20 mouse cellular contexts compared by ENCODE assay signal in the genomic region with DNA sequence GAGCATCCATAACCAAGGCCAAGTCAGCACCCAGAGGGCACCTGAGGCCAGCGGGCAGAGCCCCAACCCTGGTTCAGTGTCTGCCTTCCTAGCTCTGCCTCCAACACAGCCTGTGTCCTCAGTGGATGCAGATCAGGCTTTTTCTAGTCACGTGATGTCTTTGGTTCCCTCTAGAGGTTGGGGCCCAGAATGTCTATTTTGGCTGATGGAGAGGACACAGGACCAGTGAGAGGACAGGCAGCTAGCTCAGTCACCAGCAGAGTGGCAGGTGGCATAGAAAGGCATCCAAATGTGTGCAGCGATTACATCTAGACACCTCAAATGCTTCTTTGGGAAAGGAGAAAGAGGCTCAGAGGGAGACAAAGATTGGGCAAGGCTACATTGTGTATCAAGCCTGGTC. TPM values are rescaled to one million over a fixed set of nuclear protein-coding genes. Genes with fewer than 3 reads are reported as not detected.
DNase-seq lines count a peak whose midpoint lies in the region; ATAC-seq and TF ChIP-seq lines count a peak whose summit lies in the region.
"Had no signal": no experiment of that assay in that cellular context is flagged by ENCODE, and none has a peak within 500 bp of the region (broad histone marks: within the 10 kb centered on the region; RNA-seq: fewer than 3 reads in every experiment).

No protein-coding gene starts in this region.

- no peak overlapping the region for H3K27ac ChIP-seq in midbrain, embryonic 11.5 days (ENCODE audit: low read depth, low read length)
- H3K27ac ChIP-seq in midbrain, embryonic 10.5 days (replicated peaks), result no peak overlapping the region
- no peak overlapping the region for H3K27ac ChIP-seq in forebrain, embryonic 16.5 days (ENCODE audit: low read length)
- H3K27ac ChIP-seq: embryonic facial prominence, embryonic 15.5 days; lung, embryonic 15.5 days; stomach, embryonic 15.5 days had no signal

- no peak overlapping the region for H3ac ChIP-seq in myocyte (ENCODE audit: control insufficient read depth, insufficient read length)

- peaks cover 5% of the 10 kb centered on the region; the same call in 1 of the 2 replicates for H3K27me3 ChIP-seq in midbrain, embryonic 11.5 days (ENCODE audit: control insufficient read depth, insufficient read depth, low read length)
- H3K27me3 ChIP-seq in midbrain, embryonic 10.5 days (ENCODE audit: low read depth, poor library complexity, severe bottlenecking), result peaks cover 57% of the 10 kb centered on the region
- H3K27me3 ChIP-seq in myocyte (ENCODE audit: control insufficient read depth, insufficient read depth, insufficient read length), result no peaks in the 10 kb centered on the region
- no peaks in the 10 kb centered on the region for H3K27me3 ChIP-seq in forebrain, embryonic 16.5 days (replicated peaks; ENCODE audit: control insufficient read depth, insufficient read depth, low read length)
- H3K27me3 ChIP-seq: embryonic facial prominence, embryonic 15.5 days; lung, embryonic 15.5 days; stomach, embryonic 15.5 days had no signal

- no peaks in the 10 kb centered on the region for H3K9me3 ChIP-seq in midbrain, embryonic 11.5 days (ENCODE audit: control insufficient read depth, low read length)
- H3K9me3 ChIP-seq in midbrain, embryonic 10.5 days (replicated peaks), result peaks cover 6% of the 10 kb centered on the region; the same call in 1 of the 2 replicates
- no peaks in the 10 kb centered on the region for H3K9me3 ChIP-seq in forebrain, embryonic 16.5 days (ENCODE audit: control insufficient read depth, low read length)
- H3K9me3 ChIP-seq: embryonic facial prominence, embryonic 15.5 days; G1E; lung, embryonic 15.5 days; stomach, embryonic 15.5 days had no signal

- no peaks in the 10 kb centered on the region for H3K79me2 ChIP-seq in myocyte (ENCODE audit: control insufficient read depth, insufficient read depth)

- H3K4me1 ChIP-seq in midbrain, embryonic 11.5 days (ENCODE audit: control insufficient read depth, insufficient read depth, low read length), result no peaks in the 10 kb centered on the region
- peaks cover 5% of the 10 kb centered on the region for H3K4me1 ChIP-seq in midbrain, embryonic 10.5 days
- no peaks in the 10 kb centered on the region; the same call in 1 of the 2 replicates for H3K4me1 ChIP-seq in forebrain, embryonic 16.5 days (replicated peaks; ENCODE audit: control insufficient read depth, insufficient read depth, low read length)
- H3K4me1 ChIP-seq: embryonic facial prominence, embryonic 15.5 days; heart, embryonic 12.5 days; lung, embryonic 15.5 days; stomach, embryonic 15.5 days had no signal

- no peak for DNase-seq in cerebellum, postnatal 4 days (ENCODE audit: low spot score in 2 of 2)
- DNase-seq in midbrain, embryonic 11.5 days (ENCODE audit: low spot score, missing footprints), result peak; percentile 82
- no peak for DNase-seq in midbrain, embryonic 10.5 days (ENCODE audit: low spot score)
- DNase-seq in cerebellum, adult 8-10 months, result peak; percentile 58
- no peak for DNase-seq in thymus, postnatal 36 days
- DNase-seq: adrenal gland, postnatal 36 days; gastrocnemius, postnatal 10 days; kidney, adult 18-20 months; thymus, postnatal 14 days had no signal

- no peak for TF ChIP-seq POLR2A in myocyte (IDR thresholded peaks at IDR 0.05; ENCODE audit: insufficient read length, low read depth)

- 46% methylated on average over 3 of the region's 3 CpGs for WGBS in midbrain, embryonic 11.5 days
- WGBS in midbrain, embryonic 10.5 days, result 38% methylated on average over 3 of the region's 3 CpGs
- 47% methylated on average over 3 of the region's 3 CpGs for WGBS in forebrain, embryonic 16.5 days

- no peaks in the 10 kb centered on the region for H3K36me3 ChIP-seq in midbrain, embryonic 11.5 days (ENCODE audit: control insufficient read depth, insufficient read depth, low read length)
- no peaks in the 10 kb centered on the region for H3K36me3 ChIP-seq in midbrain, embryonic 10.5 days
- no peaks in the 10 kb centered on the region for H3K36me3 ChIP-seq in myocyte (ENCODE audit: control insufficient read depth, insufficient read depth)
- H3K36me3 ChIP-seq in forebrain, embryonic 16.5 days (ENCODE audit: control insufficient read depth, insufficient read depth), result no peaks in the 10 kb centered on the region
- H3K36me3 ChIP-seq: embryonic facial prominence, embryonic 15.5 days; G1E; heart, embryonic 12.5 days; lung, embryonic 15.5 days; stomach, embryonic 15.5 days had no signal

- H3K4me2 ChIP-seq in midbrain, embryonic 11.5 days, result no peak overlapping the region
- H3K4me2 ChIP-seq in myocyte (ENCODE audit: low read depth), result no peak overlapping the region
- no peak overlapping the region for H3K4me2 ChIP-seq in forebrain, embryonic 16.5 days (ENCODE audit: low read length)
- H3K4me2 ChIP-seq: embryonic facial prominence, embryonic 15.5 days; heart, embryonic 12.5 days; lung, embryonic 15.5 days; stomach, embryonic 15.5 days had no signal

- peak; percentile 87 for ATAC-seq in cerebellum, adult (ENCODE audit: insufficient number of reproducible peaks, low FRiP score, low TSS enrichment)
- no peak for ATAC-seq in midbrain, embryonic 11.5 days (ENCODE audit: low FRiP score)
- ATAC-seq in forebrain, embryonic 16.5 days, result no peak
- ATAC-seq: activated CD4-positive, CD25-positive, alpha-beta regulatory T cell, adult 4 months; forebrain, embryonic 14.5 days had no signal

- no peak overlapping the region for H3K4me3 ChIP-seq in midbrain, embryonic 11.5 days (ENCODE audit: low read depth, low read length)
- no peak overlapping the region for H3K4me3 ChIP-seq in midbrain, embryonic 10.5 days
- no peak overlapping the region for H3K4me3 ChIP-seq in myocyte
- no peak overlapping the region for H3K4me3 ChIP-seq in forebrain, embryonic 16.5 days (replicated peaks; ENCODE audit: low read length)
- H3K4me3 ChIP-seq: embryonic facial prominence, embryonic 15.5 days; heart, embryonic 12.5 days; lung, embryonic 15.5 days; stomach, embryonic 15.5 days had no signal

- no peak overlapping the region for H3K9ac ChIP-seq in midbrain, embryonic 11.5 days (ENCODE audit: low read length)
- H3K9ac ChIP-seq in forebrain, embryonic 16.5 days (replicated peaks; ENCODE audit: low read depth, low read length), result no peak overlapping the region
- H3K9ac ChIP-seq: embryonic facial prominence, embryonic 15.5 days; heart, embryonic 12.5 days; lung, embryonic 15.5 days; stomach, embryonic 15.5 days had no signal

TF ChIP-seq in myocyte, 11 proteins besides CTCF, POLR2A, EP300 and RAD21:
- no peak for TF ChIP-seq TCF12 (IDR thresholded peaks at IDR 0.05; ENCODE audit: insufficient read depth, poor library complexity, severe bottlenecking)
- no peak for TF ChIP-seq MYOD1 (IDR thresholded peaks at IDR 0.05; ENCODE audit: control insufficient read depth in 1 of 3, insufficient read length in 2 of 3, low read depth in 2 of 3)
- peak; percentile 82 for TF ChIP-seq USF1 (IDR thresholded peaks at IDR 0.05; ENCODE audit: low read depth)

RNA-seq across cellular contexts. Expression of a gene that starts 38.0 kb away (rescaled TPM):
- polyA plus RNA-seq in midbrain, embryonic 11.5 days (2014; fragmentation: Nextera tagmentation; extraction: Ambion mirVana), result 7.1 and 7.6 TPM in 2 replicates
- 19.3 and 23.4 TPM in 2 replicates for polyA plus RNA-seq in midbrain, embryonic 10.5 days (2016; fragmentation: Nextera tagmentation; extraction: Ambion mirVana)
- 3.3 TPM for polyA plus RNA-seq in myocyte (2012; fragmentation: generic; extraction: Trizol)
- polyA plus RNA-seq in forebrain, embryonic 16.5 days (2015; fragmentation: Nextera tagmentation; extraction: Ambion mirVana), result 153 and 185 TPM in 2 replicates

RNA-seq across cellular contexts. Expression of a gene that starts 48.8 kb away (rescaled TPM):
- polyA plus RNA-seq in midbrain, embryonic 11.5 days (2014; fragmentation: Nextera tagmentation; extraction: Ambion mirVana), result 0.34 and 0.37 TPM in 2 replicates
- polyA plus RNA-seq in midbrain, embryonic 10.5 days (2016; fragmentation: Nextera tagmentation; extraction: Ambion mirVana), result 0.89 and 0.90 TPM in 2 replicates
- polyA plus RNA-seq in myocyte (2012; fragmentation: generic; extraction: Trizol), result not detected
- 0.16 TPM in 1 of 2 replicates, not detected in the other for polyA plus RNA-seq in forebrain, embryonic 16.5 days (2015; fragmentation: Nextera tagmentation; extraction: Ambion mirVana)
- polyA plus RNA-seq: activated CD4-positive, CD25-positive, alpha-beta regulatory T cell, adult 4 months; embryonic facial prominence, embryonic 15.5 days; G1E; heart, embryonic 12.5 days; limb, embryonic 14.5 days; lung, embryonic 15.5 days had no signal

RNA-seq across cellular contexts. Expression of a gene that starts 49.4 kb away (rescaled TPM):
- 8.6 and 9.3 TPM in 2 replicates for polyA plus RNA-seq in midbrain, embryonic 11.5 days (2014; fragmentation: Nextera tagmentation; extraction: Ambion mirVana)
- polyA plus RNA-seq in midbrain, embryonic 10.5 days (2016; fragmentation: Nextera tagmentation; extraction: Ambion mirVana), result 16.1 and 18.9 TPM in 2 replicates
- polyA plus RNA-seq in myocyte (2012; fragmentation: generic; extraction: Trizol), result 18.7 TPM
- polyA plus RNA-seq in forebrain, embryonic 16.5 days (2015; fragmentation: Nextera tagmentation; extraction: Ambion mirVana), result 13.9 and 15.4 TPM in 2 replicates

Comparison
In these comparisons a context has a peak if more than half of its experiments do, and no peak if none do; other contexts are left out.
1. DNase-seq: peak in midbrain, embryonic 11.5 days (single experiment) and cerebellum, adult 8-10 months (single experiment); none in cerebellum, postnatal 4 days (0 of 2), midbrain, embryonic 10.5 days (single experiment) and thymus, postnatal 36 days (0 of 2).